Mouse (Mus musculus) myocyte (in vitro differentiated cells): ENCODE results near the gene Atox1.

Source experiments
- E2F4 ChIP-seq: IDR thresholded peaks from one replicate; pipeline ENCODE4 v1.6.1; 2011; ENCODE audit warnings: mild to moderate bottlenecking, control low read depth, moderate library complexity; ENCODE audit not compliant: insufficient read depth
- MAX ChIP-seq: IDR thresholded peaks from one replicate; pipeline ENCODE4 v1.6.1; 2011; ENCODE audit warnings: low read depth, mild to moderate bottlenecking, control low read depth
- POLR2A ChIP-seq: IDR thresholded peaks from one replicate; pipeline ENCODE4 v1.6.1; 2011; ENCODE audit warnings: low read depth, mild to moderate bottlenecking, control low read depth, moderate library complexity; ENCODE audit not compliant: insufficient read length
- TCF12 ChIP-seq: IDR thresholded peaks from one replicate; pipeline ENCODE4 v1.6.1; 2011; ENCODE audit warnings: mild to moderate bottlenecking, control low read depth; ENCODE audit not compliant: poor library complexity, insufficient read depth, severe bottlenecking
- USF1 ChIP-seq: IDR thresholded peaks from one replicate; pipeline ENCODE4 v1.6.1; 2011; ENCODE audit warnings: low read depth, mild to moderate bottlenecking, control low read depth, moderate library complexity

DNA sequence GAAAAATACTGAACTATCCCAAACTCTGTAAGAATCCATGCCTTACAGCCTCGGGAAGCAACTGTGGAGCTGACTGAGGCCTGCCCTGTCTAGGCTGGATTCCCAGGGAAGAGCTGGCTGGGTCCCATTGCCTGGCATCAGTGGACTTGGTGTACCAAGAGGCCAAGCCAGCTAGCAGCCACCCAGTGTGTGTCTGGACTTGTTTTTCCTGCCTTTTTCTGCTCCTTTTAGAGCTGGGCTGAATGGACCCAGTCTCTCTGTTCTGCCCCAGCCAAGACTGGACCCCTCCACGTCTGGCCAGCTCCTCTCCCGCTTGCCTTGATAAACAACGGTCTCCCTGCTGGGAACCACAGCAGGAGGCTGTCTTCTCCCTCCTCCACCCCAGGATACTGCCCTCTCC lies 23.0 kb downstream of the Atox1 start:
- TF ChIP-seq POLR2A (no peak), TCF12 (no peak), MAX (no peak), E2F4 (no peak), USF1 (no peak)
